ENCODE assay signal across 13 mouse cellular contexts in genomic region chr14:118864905-118865304, GRCm38 (mm10).
"Had no signal": no experiment of that assay in that cellular context is flagged by ENCODE, and none has a peak within 500 bp of the region (broad histone marks: within the 10 kb centered on the region; RNA-seq: fewer than 3 reads in every experiment).

No protein-coding gene starts in this region.

- ATAC-seq: liver, embryonic 12.5 days; midbrain, embryonic 15.5 days had no signal

- H3K9ac ChIP-seq: liver, embryonic 12.5 days; lung, embryonic 14.5 days; midbrain, embryonic 15.5 days; stomach, embryonic 15.5 days had no signal

- H3K4me1 ChIP-seq: midbrain, embryonic 15.5 days; stomach, embryonic 15.5 days had no signal

- H3K9me3 ChIP-seq: limb, embryonic 10.5 days; liver, embryonic 12.5 days; midbrain, embryonic 10.5 days; midbrain, embryonic 15.5 days; stomach, embryonic 15.5 days had no signal

- H3K36me3 ChIP-seq: limb, embryonic 10.5 days; liver, embryonic 12.5 days; midbrain, embryonic 10.5 days; midbrain, embryonic 15.5 days; stomach, embryonic 15.5 days had no signal

- H3K27me3 ChIP-seq: liver, embryonic 12.5 days; midbrain, embryonic 15.5 days; stomach, embryonic 15.5 days had no signal

- H3K4me3 ChIP-seq: left cerebral cortex, adult 2 months; limb, embryonic 10.5 days; liver, embryonic 12.5 days; midbrain, embryonic 10.5 days; midbrain, embryonic 15.5 days; stomach, embryonic 15.5 days had no signal

- DNase-seq: kidney, adult 8-10 months; kidney, postnatal 25 days; lung, embryonic 14.5 days; lung, postnatal 10 days; lung, postnatal 4 days; right cerebral cortex, postnatal 14 days; thymus, adult 2 months had no signal

- H3K4me2 ChIP-seq: liver, embryonic 12.5 days; lung, embryonic 14.5 days; midbrain, embryonic 15.5 days; stomach, embryonic 15.5 days had no signal

- H3K27ac ChIP-seq: left cerebral cortex, adult 2 months; limb, embryonic 10.5 days; liver, embryonic 12.5 days; midbrain, embryonic 10.5 days; midbrain, embryonic 15.5 days; stomach, embryonic 15.5 days had no signal
